In genomic region chr14:55900414-55900755, GRCm38 (mm10) we compare ENCODE assay signal across 8 mouse cellular contexts. TPM values are rescaled to one million over a fixed set of nuclear protein-coding genes. Genes with fewer than 3 reads are reported as not detected.
A peak's percentile ranks its signal among the peaks of the same experiment; 100 is the strongest.
DNase-seq lines count a peak whose midpoint lies in the region; ATAC-seq and TF ChIP-seq lines count a peak whose summit lies in the region.

No protein-coding gene starts in this region.

- peaks cover 12% of the 10 kb centered on the region for H3K36me3 ChIP-seq in thymus, adult 2 months (ENCODE audit: control insufficient read depth, insufficient read depth, low read length)
- H3K36me3 ChIP-seq in liver, embryonic 14.5 days (replicated peaks; ENCODE audit: control insufficient read depth, insufficient read depth, low read depth), result peaks cover 11% of the 10 kb centered on the region

- TF ChIP-seq CTCF in thymus, adult 2 months (IDR thresholded peaks at IDR 0.05; ENCODE audit: borderline replicate concordance, control insufficient read depth, extremely low read depth, insufficient read depth, low read length, poor library complexity), result no peak
- no peak for TF ChIP-seq CTCF in liver, embryonic 14.5 days (IDR thresholded peaks at IDR 0.05; ENCODE audit: low read depth)

- H3K9me3 ChIP-seq in liver, embryonic 14.5 days (ENCODE audit: control insufficient read depth, low read length), result no peaks in the 10 kb centered on the region

- no peaks in the 10 kb centered on the region for H3K27me3 ChIP-seq in thymus, adult 2 months (ENCODE audit: control insufficient read depth, insufficient read depth, low read length)
- H3K27me3 ChIP-seq in liver, embryonic 14.5 days (ENCODE audit: control insufficient read depth, insufficient read depth, low read length), result no peaks in the 10 kb centered on the region; the same call in 1 of the 2 replicates

- DNase-seq in gastrocnemius, postnatal 10 days, result peak; percentile 29
- no peak for DNase-seq in gastrocnemius, adult 8-10 months (ENCODE audit: low spot score in 2 of 2)
- no peak for DNase-seq in thymus, adult 2 months
- DNase-seq in thymus, postnatal 14 days, result no peak
- no peak for DNase-seq in liver, embryonic 14.5 days (ENCODE audit: low read depth in 3 of 3, low spot score in 3 of 3)
- DNase-seq in adrenal gland, adult 8-10 months, result no peak
- no peak for DNase-seq in cerebellum, postnatal 4 days (ENCODE audit: low spot score in 2 of 2)
- no peak for DNase-seq in kidney, postnatal 36 days

- no peak for ATAC-seq in liver, embryonic 14.5 days (ENCODE audit: insufficient read depth)

- 8% methylated on average over 12 of the region's 12 CpGs for WGBS in thymus, adult 2 months
- WGBS in liver, embryonic 14.5 days (ENCODE audit: insufficient replicate concordance), result 8% methylated on average over 12 of the region's 12 CpGs

- no peak overlapping the region; the same call in 1 of the 2 replicates for H3K9ac ChIP-seq in liver, embryonic 14.5 days (replicated peaks)

- TF ChIP-seq EP300 in liver, embryonic 14.5 days (IDR thresholded peaks at IDR 0.05; ENCODE audit: low read depth), result no peak

- H3K4me2 ChIP-seq in liver, embryonic 14.5 days (ENCODE audit: low read depth), result peak overlapping the region; percentile 62

- TF ChIP-seq POLR2A in thymus, adult 2 months (IDR thresholded peaks at IDR 0.05; ENCODE audit: control insufficient read depth, extremely low read depth, insufficient read depth, low read length, poor library complexity), result no peak

- H3K27ac ChIP-seq in thymus, adult 2 months (ENCODE audit: control insufficient read depth, insufficient read depth, low read length), result peak overlapping the region; percentile 17; the same call in 1 of the 2 replicates
- no peak overlapping the region for H3K27ac ChIP-seq in liver, embryonic 14.5 days

- peak overlapping the region; percentile 69 for H3K4me3 ChIP-seq in thymus, adult 2 months (ENCODE audit: control insufficient read depth, insufficient read depth, low read length)
- H3K4me3 ChIP-seq in liver, embryonic 14.5 days (ENCODE audit: insufficient read depth in 1 of 2, low read depth in 2 of 2, low read length in 2 of 2), result peak overlapping the region; percentile 43 to 49

- peaks cover 12% of the 10 kb centered on the region for H3K4me1 ChIP-seq in thymus, adult 2 months (replicated peaks; ENCODE audit: control insufficient read depth, insufficient read depth, low read length)
- peaks cover 2 to 19% of the 10 kb centered on the region in 2 experiments; a peak in 3 of 4 replicates for H3K4me1 ChIP-seq in liver, embryonic 14.5 days (replicated peaks; ENCODE audit: control insufficient read depth in 2 of 2, insufficient read depth in 2 of 2, low read length in 1 of 2)

RNA-seq across cellular contexts. Expression of gene Sdr39u1, which starts 0.3 kb away (rescaled TPM):
- 10 to 100 TPM; 73.3 to 82.4 TPM for total RNA-seq in gastrocnemius, postnatal 10 days (2021)
- total RNA-seq in gastrocnemius, adult 8-10 months (2022), result 100 to 1,000 TPM; 137 to 151 (median 145) TPM
- polyA plus RNA-seq in thymus, adult 2 months (2012; rRNA removed), result 50.2 and 54.8 TPM in 2 replicates
- 6.1 and 6.7 TPM in 2 replicates for polyA plus RNA-seq in liver, embryonic 14.5 days (2012; rRNA removed)
- 11.8 and 12.0 TPM in 2 replicates for polyA plus RNA-seq in liver, embryonic 14.5 days (2014; fragmentation: Nextera tagmentation; extraction: Ambion mirVana)
- 10 to 100 TPM; 65.6 to 78.4 (median 73.2) TPM for total RNA-seq in adrenal gland, adult 8-10 months (2022)

RNA-seq across cellular contexts. Expression of gene Khnyn, which starts 15.6 kb away (rescaled TPM):
- total RNA-seq in gastrocnemius, postnatal 10 days (2021), result 10 to 100 TPM in 1 of 2 experiments, 1 to 10 TPM in 1; 8.0 to 11.6 TPM
- 1 to 10 TPM; 4.4 to 6.3 (median 4.9) TPM for total RNA-seq in gastrocnemius, adult 8-10 months (2022)
- 33.7 and 35.5 TPM in 2 replicates for polyA plus RNA-seq in thymus, adult 2 months (2012; rRNA removed)
- 5.8 and 7.5 TPM in 2 replicates for polyA plus RNA-seq in liver, embryonic 14.5 days (2012; rRNA removed)
- polyA plus RNA-seq in liver, embryonic 14.5 days (2014; fragmentation: Nextera tagmentation; extraction: Ambion mirVana), result 2.4 and 2.8 TPM in 2 replicates
- 10 to 100 TPM; 19.1 to 27.2 (median 25.1) TPM for total RNA-seq in adrenal gland, adult 8-10 months (2022)

RNA-seq across cellular contexts. Expression of gene Cbln3, which starts 16.2 kb away (rescaled TPM):
- total RNA-seq in gastrocnemius, postnatal 10 days (2021), result under 1 TPM; 0.16 to 0.29 TPM
- not detected for total RNA-seq in gastrocnemius, adult 8-10 months (2022)
- polyA plus RNA-seq in thymus, adult 2 months (2012; rRNA removed), result 0.04 and 0.09 TPM in 2 replicates
- polyA plus RNA-seq in liver, embryonic 14.5 days (2012; rRNA removed), result 0.15 and 0.16 TPM in 2 replicates
- polyA plus RNA-seq in liver, embryonic 14.5 days (2014; fragmentation: Nextera tagmentation; extraction: Ambion mirVana), result 0.06 and 0.15 TPM in 2 replicates
- total RNA-seq in adrenal gland, adult 8-10 months (2022), result under 1 TPM in 3 of 4 experiments, not detected in 1; 0.05 to 0.22 (median 0.06) TPM

RNA-seq across cellular contexts. Expression of gene Cma1, which starts 44.1 kb away (rescaled TPM):
- 10 to 100 TPM; 18.2 to 18.8 TPM for total RNA-seq in gastrocnemius, postnatal 10 days (2021)
- total RNA-seq in gastrocnemius, adult 8-10 months (2022), result 1 to 10 TPM in 3 of 4 experiments, under 1 TPM in 1; 0.99 to 5.3 (median 1.8) TPM
- 1.7 and 2.0 TPM in 2 replicates for polyA plus RNA-seq in thymus, adult 2 months (2012; rRNA removed)
- polyA plus RNA-seq in liver, embryonic 14.5 days (2012; rRNA removed), result 0.12 and 0.13 TPM in 2 replicates
- 0.15 and 0.25 TPM in 2 replicates for polyA plus RNA-seq in liver, embryonic 14.5 days (2014; fragmentation: Nextera tagmentation; extraction: Ambion mirVana)
- 1 to 10 TPM in 3 of 4 experiments, under 1 TPM in 1; 0.99 to 3.0 (median 1.8) TPM for total RNA-seq in adrenal gland, adult 8-10 months (2022)

RNA-seq across cellular contexts. Expression of gene Nynrin, which starts 46.6 kb away (rescaled TPM):
- total RNA-seq in gastrocnemius, postnatal 10 days (2021), result 10 to 100 TPM in 1 of 2 experiments, 1 to 10 TPM in 1; 9.3 to 15.3 TPM
- total RNA-seq in gastrocnemius, adult 8-10 months (2022), result 1 to 10 TPM; 1.2 to 3.6 (median 1.9) TPM
- 2.0 and 2.1 TPM in 2 replicates for polyA plus RNA-seq in thymus, adult 2 months (2012; rRNA removed)
- 1.7 and 1.9 TPM in 2 replicates for polyA plus RNA-seq in liver, embryonic 14.5 days (2012; rRNA removed)
- 1.2 and 1.4 TPM in 2 replicates for polyA plus RNA-seq in liver, embryonic 14.5 days (2014; fragmentation: Nextera tagmentation; extraction: Ambion mirVana)
- total RNA-seq in adrenal gland, adult 8-10 months (2022), result 10 to 100 TPM; 14.3 to 23.2 (median 17.2) TPM
